Mouse (Mus musculus): ENCODE data around the gene Gm4491. TPM values are rescaled to one million over a fixed set of nuclear protein-coding genes. Genes with fewer than 3 reads are reported as not detected.

Gene Gm4491
- not detected in 2 replicates for polyA plus RNA-seq (2015; fragmentation: Nextera tagmentation; extraction: Ambion mirVana)

DNA sequence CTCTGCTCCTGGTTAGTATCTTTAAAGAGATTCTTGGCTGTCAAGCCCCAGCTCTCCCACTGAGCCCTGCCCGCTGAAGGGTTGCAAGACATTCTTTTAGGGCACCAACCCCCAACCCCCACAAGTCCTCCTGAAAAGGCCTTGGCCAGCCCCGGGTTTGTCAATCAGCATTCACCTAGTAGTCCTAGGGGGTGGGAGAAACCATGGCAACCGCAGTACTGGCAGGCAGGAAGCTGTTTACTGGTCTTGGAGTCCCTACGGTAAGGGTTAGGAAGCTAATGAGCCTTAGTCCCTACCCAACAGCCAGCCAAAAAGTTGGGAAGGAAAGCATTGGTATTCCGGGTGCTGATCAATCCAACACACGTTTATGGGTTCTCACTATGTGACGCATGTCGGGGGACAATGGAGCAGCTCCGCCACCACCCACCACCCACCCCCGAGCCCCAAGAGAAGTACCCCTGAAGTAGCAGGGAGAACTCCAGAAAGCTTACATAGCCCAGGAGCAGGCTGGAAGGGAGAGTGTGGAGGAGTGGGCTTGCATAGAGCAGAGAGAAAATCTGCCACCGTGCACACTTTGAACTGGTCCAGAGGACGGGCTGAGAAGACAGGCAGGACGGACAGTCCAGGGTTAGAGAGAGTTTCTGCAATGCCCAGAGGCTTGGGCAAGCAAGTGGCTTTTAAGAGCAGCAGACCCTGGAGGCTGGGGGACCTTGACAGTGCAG lies at the start of gene Gm4491:
Gene Gm4491, minus strand, starts transcription at position 61 of the 722 bp plus-strand sequence.
- no peaks in the 10 kb centered on the region for H3K4me1 ChIP-seq (ENCODE audit: control insufficient read depth, insufficient read depth, low read length)
- H3K36me3 ChIP-seq (ENCODE audit: control insufficient read depth, insufficient read depth, low read length) = no peaks in the 10 kb centered on the region
- H3K4me3 ChIP-seq (ENCODE audit: low read length) = no peak within 1 kb of the TSS
- no peak within 1 kb of the TSS for H3K27ac ChIP-seq (ENCODE audit: low read length)
- H3K9ac ChIP-seq (ENCODE audit: low read depth, low read length) = no peak within 1 kb of the TSS
- no peaks in the 10 kb centered on the region for H3K27me3 ChIP-seq (replicated peaks; ENCODE audit: control insufficient read depth, insufficient read depth, low read length)
- ATAC-seq = no peak
- 31% methylated on average over 13 of the region's 13 CpGs for WGBS
- H3K4me2 ChIP-seq (ENCODE audit: low read depth, low read length) = no peak within 1 kb of the TSS
- no peaks in the 10 kb centered on the region for H3K9me3 ChIP-seq (ENCODE audit: control insufficient read depth, low read length)

DNA sequence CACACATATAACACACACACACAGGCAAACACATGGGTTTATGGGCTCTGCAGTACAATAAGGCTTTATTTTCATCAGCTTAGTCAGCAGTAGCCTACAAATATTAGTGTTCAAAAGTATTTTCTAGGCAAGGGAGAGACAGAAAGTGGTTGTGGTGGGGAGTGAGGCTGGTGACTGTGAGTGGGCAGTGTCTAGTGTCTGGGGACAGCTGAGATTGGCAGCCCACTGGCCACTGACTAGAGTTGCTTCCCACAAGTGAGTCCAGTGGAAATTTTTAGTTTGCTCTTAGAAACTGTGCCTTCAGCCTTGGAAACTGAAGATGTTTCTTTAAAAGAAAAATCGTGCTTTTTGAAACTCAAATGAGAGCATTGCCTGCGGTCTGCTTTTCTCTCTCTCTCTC lies 46.1 kb upstream of the Gm4491 start:
- Histone ChIP-seq H3K9ac (ENCODE audit: low read depth, low read length) (no peak overlapping the region), H3K4me3 (ENCODE audit: low read length) (no peak overlapping the region), H3K9me3 (ENCODE audit: control insufficient read depth, low read length) (no peaks in the 10 kb centered on the region), H3K27ac (ENCODE audit: low read length) (no peak overlapping the region; the same call in 1 of the 2 replicates), H3K36me3 (ENCODE audit: control insufficient read depth, insufficient read depth, low read length) (no peaks in the 10 kb centered on the region), H3K4me2 (ENCODE audit: low read depth, low read length) (no peak overlapping the region), H3K27me3 (replicated peaks; ENCODE audit: control insufficient read depth, insufficient read depth, low read length) (no peaks in the 10 kb centered on the region), H3K4me1 (ENCODE audit: control insufficient read depth, insufficient read depth, low read length) (peaks cover 8% of the 10 kb centered on the region)
- no peak for ATAC-seq
- WGBS = 49% methylated on average over 2 of the region's 2 CpGs

DNA sequence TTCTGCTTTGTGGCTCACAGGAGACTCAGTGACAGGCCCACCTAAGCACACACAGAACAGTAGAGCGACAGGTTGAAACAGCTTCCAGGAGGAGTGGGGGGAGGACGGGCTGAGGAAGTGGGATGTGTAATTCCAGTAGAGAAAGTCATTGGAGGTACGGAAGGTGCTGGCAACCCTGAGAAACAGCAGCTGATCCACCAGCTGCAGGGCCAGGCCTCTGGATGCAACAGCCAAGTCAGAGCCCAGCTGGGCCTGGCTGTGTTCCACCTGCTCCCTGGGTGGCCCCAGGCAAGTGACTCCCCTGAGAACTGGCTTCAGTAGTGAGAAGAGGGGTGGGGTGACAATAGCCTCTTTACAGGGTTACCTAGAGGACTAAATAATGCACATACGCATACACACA lies 45.5 kb upstream of the Gm4491 start:
- peak overlapping the region; percentile 31; the same call in 1 of the 2 replicates for H3K27ac ChIP-seq (ENCODE audit: low read length)
- H3K9ac ChIP-seq (ENCODE audit: low read depth, low read length) = no peak overlapping the region
- H3K27me3 ChIP-seq (replicated peaks; ENCODE audit: control insufficient read depth, insufficient read depth, low read length) = no peaks in the 10 kb centered on the region
- no peaks in the 10 kb centered on the region for H3K9me3 ChIP-seq (ENCODE audit: control insufficient read depth, low read length)
- no peaks in the 10 kb centered on the region for H3K36me3 ChIP-seq (ENCODE audit: control insufficient read depth, insufficient read depth, low read length)
- WGBS = 47% methylated on average over 4 of the region's 4 CpGs
- no peak overlapping the region for H3K4me2 ChIP-seq (ENCODE audit: low read depth, low read length)
- peak; percentile 80 for ATAC-seq
- H3K4me1 ChIP-seq (ENCODE audit: control insufficient read depth, insufficient read depth, low read length) = peaks cover 8% of the 10 kb centered on the region
- H3K4me3 ChIP-seq (ENCODE audit: low read length) = no peak overlapping the region

DNA sequence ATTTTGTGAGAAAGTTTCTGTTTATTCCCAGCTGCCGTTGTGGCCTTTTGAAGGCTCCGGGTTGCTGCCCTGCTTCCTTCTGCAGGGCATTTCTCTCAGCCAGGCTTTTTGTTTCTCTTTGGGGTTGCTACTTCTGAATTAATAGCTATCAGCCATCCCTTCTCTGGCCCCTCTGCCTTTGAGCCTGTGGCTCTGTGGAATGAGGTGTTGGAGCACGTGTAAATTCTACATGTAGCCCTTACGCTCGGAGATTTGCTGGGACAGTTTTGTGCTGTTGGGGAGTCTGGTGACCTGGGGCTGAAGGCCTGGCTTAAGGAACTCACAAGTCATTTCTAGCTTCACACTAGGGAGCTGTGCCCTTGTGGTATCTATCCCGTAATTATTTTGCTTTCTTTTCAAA lies 39.2 kb upstream of the Gm4491 start:
- Histone ChIP-seq H3K9me3 (ENCODE audit: control insufficient read depth, low read length) (no peaks in the 10 kb centered on the region), H3K27ac (ENCODE audit: low read length) (no peak overlapping the region), H3K4me2 (ENCODE audit: low read depth, low read length) (no peak overlapping the region), H3K4me1 (ENCODE audit: control insufficient read depth, insufficient read depth, low read length) (peaks cover 3% of the 10 kb centered on the region; the same call in 1 of the 2 replicates), H3K4me3 (ENCODE audit: low read length) (no peak overlapping the region), H3K36me3 (ENCODE audit: control insufficient read depth, insufficient read depth, low read length) (no peaks in the 10 kb centered on the region), H3K27me3 (replicated peaks; ENCODE audit: control insufficient read depth, insufficient read depth, low read length) (no peaks in the 10 kb centered on the region), H3K9ac (ENCODE audit: low read depth, low read length) (no peak overlapping the region)
- no peak for ATAC-seq
- WGBS = 34% methylated on average over 6 of the region's 6 CpGs

DNA sequence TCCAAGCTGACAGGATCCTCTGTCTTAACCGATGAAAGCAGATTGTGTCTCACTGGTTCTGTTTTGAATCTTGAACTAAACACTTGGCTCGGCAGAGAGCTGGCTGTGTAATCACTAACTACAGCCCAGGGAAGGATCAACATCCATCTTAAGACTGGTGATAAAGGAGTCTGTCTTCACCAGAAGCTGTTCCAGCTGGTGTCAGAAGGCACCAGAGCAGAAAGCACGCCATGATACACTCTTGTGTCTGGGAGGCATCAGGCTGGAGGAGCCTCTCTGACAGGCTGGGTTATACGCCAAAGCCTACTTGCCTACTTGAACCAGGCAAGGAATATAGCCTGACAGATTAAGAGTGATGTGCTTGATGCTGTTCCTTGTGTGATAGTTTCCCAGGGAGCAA lies 30.1 kb upstream of the Gm4491 start:
- 30% methylated on average over 4 of the region's 4 CpGs for WGBS
- peak; percentile 44; the same call in 1 of the 2 replicates for ATAC-seq
- no peak overlapping the region for H3K27ac ChIP-seq (ENCODE audit: low read length)
- no peaks in the 10 kb centered on the region for H3K4me1 ChIP-seq (ENCODE audit: control insufficient read depth, insufficient read depth, low read length)
- no peaks in the 10 kb centered on the region for H3K27me3 ChIP-seq (replicated peaks; ENCODE audit: control insufficient read depth, insufficient read depth, low read length)
- no peaks in the 10 kb centered on the region for H3K9me3 ChIP-seq (ENCODE audit: control insufficient read depth, low read length)
- H3K36me3 ChIP-seq (ENCODE audit: control insufficient read depth, insufficient read depth, low read length) = no peaks in the 10 kb centered on the region
- no peak overlapping the region for H3K4me2 ChIP-seq (ENCODE audit: low read depth, low read length)
- no peak overlapping the region for H3K9ac ChIP-seq (ENCODE audit: low read depth, low read length)
- H3K4me3 ChIP-seq (ENCODE audit: low read length) = no peak overlapping the region

DNA sequence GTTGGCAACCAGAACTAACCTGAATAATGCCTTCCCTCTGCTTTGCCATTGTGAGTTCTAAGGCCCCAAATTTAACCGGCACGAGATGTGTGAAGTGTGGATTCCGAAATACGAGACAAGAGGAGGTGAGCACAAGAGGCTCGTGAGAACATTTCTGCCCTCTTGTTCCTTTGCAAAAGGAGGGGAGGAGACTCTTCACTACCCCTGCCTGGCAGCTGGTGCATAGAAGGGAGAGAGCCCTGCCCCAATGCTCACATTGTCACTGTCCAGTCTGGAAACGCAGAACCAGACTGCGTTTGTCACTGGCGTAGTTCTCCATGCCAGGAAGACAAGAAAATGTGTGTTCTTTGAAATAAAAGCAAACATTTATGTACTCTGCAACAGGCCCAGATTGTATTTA lies 19.6 kb upstream of the Gm4491 start:
- no peak overlapping the region for H3K4me2 ChIP-seq (ENCODE audit: low read depth, low read length)
- H3K9me3 ChIP-seq (ENCODE audit: control insufficient read depth, low read length) = no peaks in the 10 kb centered on the region
- H3K4me1 ChIP-seq (ENCODE audit: control insufficient read depth, insufficient read depth, low read length) = 0 out of 2 replicates have a peak, but pooled peaks cover 9% of the 10 kb centered on the region
- no peak overlapping the region for H3K27ac ChIP-seq (ENCODE audit: low read length)
- no peak overlapping the region for H3K4me3 ChIP-seq (ENCODE audit: low read length)
- no peaks in the 10 kb centered on the region for H3K36me3 ChIP-seq (ENCODE audit: control insufficient read depth, insufficient read depth, low read length)
- no peak for ATAC-seq
- 72% methylated on average over 8 of the region's 8 CpGs for WGBS
- peaks cover 17% of the 10 kb centered on the region; the same call in 1 of the 2 replicates for H3K27me3 ChIP-seq (replicated peaks; ENCODE audit: control insufficient read depth, insufficient read depth, low read length)
- H3K9ac ChIP-seq (ENCODE audit: low read depth, low read length) = no peak overlapping the region

DNA sequence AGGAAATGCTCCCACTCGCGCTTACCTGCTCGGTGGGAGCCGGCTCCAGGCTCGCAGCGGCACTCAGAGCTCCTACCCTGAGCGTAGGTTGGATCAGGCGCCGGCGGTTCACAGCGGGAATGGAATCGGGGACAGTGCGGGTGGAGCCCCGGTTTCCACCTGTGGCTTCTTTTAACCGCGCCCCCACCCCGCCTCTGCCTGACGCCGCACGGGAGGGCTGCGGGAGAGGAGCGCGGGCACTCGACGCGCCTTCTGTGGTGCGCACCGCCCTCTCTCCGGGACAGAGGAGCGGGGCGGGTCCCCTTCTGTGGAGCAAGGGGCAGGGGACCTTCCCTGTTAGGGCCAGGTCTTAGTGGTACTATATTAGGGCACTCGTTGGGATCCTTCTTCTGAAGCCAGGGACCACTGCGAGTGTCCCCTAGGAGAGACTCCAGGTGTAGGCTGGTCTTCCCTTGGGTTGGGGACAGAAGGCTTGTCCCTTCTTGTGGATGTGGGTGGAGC lies 17.5 kb upstream of the Gm4491 start, which contains the start of gene Gjb6:
Gene Gjb6, minus strand, starts transcription at position 451 of the 501 bp plus-strand sequence.
- ATAC-seq = 0 out of 2 replicates have a peak, but pooled peaks have one; percentile 28
- peaks cover 17% of the 10 kb centered on the region; the same call in 1 of the 2 replicates for H3K27me3 ChIP-seq (replicated peaks; ENCODE audit: control insufficient read depth, insufficient read depth, low read length)

DNA sequence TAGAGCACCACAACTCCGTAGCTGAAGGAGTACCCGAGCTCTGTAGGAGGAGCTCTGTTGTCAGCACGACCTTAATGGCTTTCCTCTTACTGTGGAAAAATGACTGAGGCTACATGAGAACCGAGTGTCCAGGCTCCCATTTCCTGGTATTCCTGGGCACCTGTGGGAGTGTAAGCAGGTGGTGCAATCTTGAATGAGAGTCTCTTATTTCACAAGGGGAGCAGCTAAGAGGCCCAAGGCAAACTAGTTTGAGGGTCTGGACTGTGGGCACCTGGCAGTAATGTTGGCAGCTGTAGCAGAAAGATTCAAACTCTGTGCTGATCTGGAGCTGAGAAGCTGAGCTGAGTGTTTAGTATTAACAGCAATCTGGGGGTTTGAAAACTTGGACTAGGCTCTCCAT lies 11.7 kb upstream of the Gm4491 start:
- Histone ChIP-seq H3K9me3 (ENCODE audit: control insufficient read depth, low read length) (no peaks in the 10 kb centered on the region), H3K36me3 (ENCODE audit: control insufficient read depth, insufficient read depth, low read length) (no peaks in the 10 kb centered on the region), H3K4me3 (ENCODE audit: low read length) (no peak overlapping the region), H3K4me1 (ENCODE audit: control insufficient read depth, insufficient read depth, low read length) (no peaks in the 10 kb centered on the region), H3K27me3 (replicated peaks; ENCODE audit: control insufficient read depth, insufficient read depth, low read length) (no peaks in the 10 kb centered on the region; the same call in 1 of the 2 replicates), H3K9ac (ENCODE audit: low read depth, low read length) (no peak overlapping the region), H3K27ac (ENCODE audit: low read length) (no peak overlapping the region), H3K4me2 (ENCODE audit: low read depth, low read length) (no peak overlapping the region)
- peak; percentile 18; the same call in 1 of the 2 replicates for ATAC-seq
- WGBS = 65% methylated on average over 4 of the region's 4 CpGs

More for the DNA sequence above, 17.5 kb upstream of the Gm4491 start, which contains the start of gene Gjb6:
- Histone ChIP-seq H3K4me2 (ENCODE audit: low read depth, low read length) (peak within 1 kb of the TSS; percentile 69), H3K9me3 (ENCODE audit: control insufficient read depth, low read length) (no peaks in the 10 kb centered on the region), H3K9ac (ENCODE audit: low read depth, low read length) (peak within 1 kb of the TSS; percentile 48; the same call in 1 of the 2 replicates), H3K4me3 (ENCODE audit: low read length) (peak within 1 kb of the TSS; percentile 45), H3K27ac (ENCODE audit: low read length) (no peak within 1 kb of the TSS), H3K36me3 (ENCODE audit: control insufficient read depth, insufficient read depth, low read length) (no peaks in the 10 kb centered on the region), H3K4me1 (ENCODE audit: control insufficient read depth, insufficient read depth, low read length) (0 out of 2 replicates have a peak, but pooled peaks cover 9% of the 10 kb centered on the region)
- WGBS = 3% methylated on average over 33 of the region's 33 CpGs

DNA sequence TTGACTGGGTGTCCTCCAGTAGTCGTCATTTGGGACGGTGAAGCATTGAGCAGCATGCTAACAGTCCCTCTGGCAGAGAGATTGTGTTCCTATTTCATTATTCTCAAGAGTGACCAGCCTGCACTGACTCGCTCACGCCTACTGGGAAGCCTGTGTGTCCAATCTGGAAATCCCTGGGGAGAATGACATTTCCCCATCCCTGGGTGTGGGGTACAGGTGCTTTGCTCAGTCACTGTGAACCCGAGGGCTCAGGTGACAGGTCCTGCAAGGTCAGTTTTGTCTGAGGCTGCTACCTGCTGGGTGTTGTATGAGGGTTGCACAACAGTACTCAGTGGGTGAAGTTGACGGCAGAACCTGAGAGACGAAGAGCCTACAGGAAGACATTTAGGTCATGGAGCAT lies 6.6 kb upstream of the Gm4491 start:
- no peaks in the 10 kb centered on the region for H3K9me3 ChIP-seq (ENCODE audit: control insufficient read depth, low read length)
- H3K4me2 ChIP-seq (ENCODE audit: low read depth, low read length) = no peak overlapping the region
- no peak for ATAC-seq
- no peak overlapping the region for H3K27ac ChIP-seq (ENCODE audit: low read length)
- H3K4me1 ChIP-seq (ENCODE audit: control insufficient read depth, insufficient read depth, low read length) = no peaks in the 10 kb centered on the region
- H3K27me3 ChIP-seq (replicated peaks; ENCODE audit: control insufficient read depth, insufficient read depth, low read length) = no peaks in the 10 kb centered on the region
- no peak overlapping the region for H3K4me3 ChIP-seq (ENCODE audit: low read length)
- H3K9ac ChIP-seq (ENCODE audit: low read depth, low read length) = no peak overlapping the region
- WGBS = 83% methylated on average over 7 of the region's 7 CpGs
- no peaks in the 10 kb centered on the region for H3K36me3 ChIP-seq (ENCODE audit: control insufficient read depth, insufficient read depth, low read length)
